Mouse (Mus musculus) embryonic stem cell, embryonic (primary cell): ENCODE data around the gene Nr2f1.
"Not testable (repeated sequence)": the region's sequence is repeated elsewhere in the genome, so short reads cannot be mapped to it uniquely, and the experiment has no call there.

Experiments used
- CTCF ChIA-PET, 4 experiments: fragments of 300-600 bp in 2 of 4; fragments of 350-600 bp in 2 of 4; sonication (Branson Sonifier 250); formaldehyde crosslinking; loops; one replicate each; lab custom pipeline; 2022; ENCODE audit warnings: inconsistent platforms in 2 of 4; lab: Charles Lee
- POLR2A ChIA-PET, 4 experiments: fragments of 300-600 bp in 2 of 4; fragments of 350-600 bp in 2 of 4; sonication (Branson Sonifier 250); formaldehyde crosslinking; loops; one replicate each; lab custom pipeline; 2022; ENCODE audit warnings: antibody characterized with exemption in 4 of 4, inconsistent platforms in 1 of 4; lab: Charles Lee

Gene Nr2f1

DNA sequence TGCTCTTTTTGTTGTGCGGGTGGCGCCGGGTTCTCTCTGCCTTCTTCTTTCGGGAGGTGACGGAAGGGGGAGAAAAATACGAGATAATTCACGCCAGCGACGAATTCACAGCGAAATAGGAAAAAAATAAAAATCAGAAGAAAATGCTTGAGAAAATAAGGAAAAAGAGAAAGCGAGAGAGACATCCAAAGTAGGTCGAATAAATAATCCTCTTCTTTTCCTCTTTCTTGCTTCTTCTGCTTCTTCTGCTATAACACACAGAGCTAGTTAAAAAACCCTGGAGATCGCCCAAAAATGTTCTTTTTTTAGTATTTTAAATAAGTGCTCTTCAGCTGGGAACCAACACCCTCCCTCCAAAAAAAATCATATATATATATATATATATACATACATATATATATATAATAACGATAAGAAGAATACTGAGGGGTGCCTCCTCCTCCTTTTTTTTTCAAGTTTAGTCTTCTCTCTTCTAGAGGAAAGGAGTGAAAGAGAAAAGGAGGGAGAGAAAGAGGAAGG, at the start of gene Nr2f1:
Gene Nr2f1 (minus strand): TSS at position 116 of the 519 bp plus-strand sequence.
- CTCF ChIA-PET: interaction anchor here in 2 of 4 experiments (0.6 to 1.3 kb wide), 4 partner anchors 10 to 262 kb away, joined by 3 to 5 read pairs (median 4); no protein-coding TSS in a partner anchor
- POLR2A ChIA-PET: interaction anchor here in 2 of 4 experiments (0.5 to 2.5 kb wide), 2 partner anchors 11 to 55 kb away, joined by 3 to 10 read pairs; no protein-coding TSS in a partner anchor

DNA sequence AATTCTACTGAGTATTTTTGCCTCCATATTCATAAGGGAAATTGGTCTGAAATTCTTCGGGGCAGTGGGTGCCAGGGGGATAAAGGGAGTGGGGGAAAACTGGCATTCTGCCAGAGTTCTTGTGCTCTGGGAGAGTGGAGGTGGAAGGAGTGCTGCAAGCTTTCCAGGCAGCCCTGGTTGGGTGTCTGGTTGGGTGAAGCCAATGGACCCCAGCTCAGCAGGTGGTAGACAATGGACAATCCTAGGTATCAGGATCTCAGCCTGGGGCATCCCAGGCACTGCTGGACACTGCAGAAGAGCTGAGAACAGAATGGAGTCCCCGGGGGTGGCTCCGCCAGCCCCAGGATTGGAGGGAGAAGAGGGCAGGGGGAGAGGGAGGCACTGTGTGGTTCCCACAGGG, 22.1 kb upstream of the Nr2f1 start:
- CTCF ChIA-PET: no interaction called here

DNA sequence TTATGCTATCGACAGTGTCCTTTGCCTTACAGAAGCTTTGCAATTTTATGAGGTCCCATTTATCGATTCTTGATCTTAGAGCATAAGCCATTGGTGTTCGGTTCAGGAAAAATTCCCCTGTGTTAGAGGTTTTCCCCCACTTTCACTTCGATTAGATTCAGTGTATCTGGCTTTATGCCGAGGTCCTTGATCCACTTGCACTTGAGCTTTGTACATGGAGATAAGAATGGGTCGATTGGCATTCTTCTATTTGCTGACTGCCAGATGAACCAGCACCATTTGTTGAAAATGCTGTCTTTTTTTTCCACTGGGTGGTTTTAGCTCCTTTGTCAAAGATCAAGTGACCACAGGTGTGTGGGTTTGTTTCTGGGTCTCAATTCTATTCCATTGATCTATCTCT, 20.7 kb upstream of the Nr2f1 start:
- CTCF ChIA-PET: not testable (repeated sequence)
- POLR2A ChIA-PET: interaction anchor here in 1 of 4 experiments (1.0 kb wide), 1 partner anchor 57 kb away, joined by 3 read pairs; no protein-coding TSS in a partner anchor

More for the DNA sequence above, 22.1 kb upstream of the Nr2f1 start:
- POLR2A ChIA-PET: interaction anchor here in 1 of 4 experiments (0.6 kb wide), 1 partner anchor 771 kb away, joined by 5 read pairs; no protein-coding TSS in a partner anchor

DNA sequence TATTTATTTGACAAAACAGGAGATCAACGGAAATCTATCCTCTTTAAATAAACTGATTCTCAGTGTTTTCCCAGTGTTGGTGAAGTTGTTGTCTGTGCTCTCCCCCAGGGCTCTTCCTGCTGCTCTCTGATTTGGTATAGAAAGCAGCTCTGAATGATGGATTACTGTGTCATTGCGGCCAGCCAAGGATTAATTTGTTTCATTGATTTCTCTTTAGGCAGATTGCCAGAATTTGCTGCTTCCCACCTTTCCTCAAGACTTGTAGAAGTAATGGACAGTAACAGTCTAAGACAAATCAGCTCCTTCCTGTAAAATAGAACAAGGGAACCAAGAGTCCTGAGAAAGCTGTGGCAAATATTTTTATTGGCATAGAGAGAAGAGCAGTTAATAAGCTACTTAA, 15.7 kb upstream of the Nr2f1 start:
- CTCF ChIA-PET: no interaction called here
- POLR2A ChIA-PET: no interaction called here

DNA sequence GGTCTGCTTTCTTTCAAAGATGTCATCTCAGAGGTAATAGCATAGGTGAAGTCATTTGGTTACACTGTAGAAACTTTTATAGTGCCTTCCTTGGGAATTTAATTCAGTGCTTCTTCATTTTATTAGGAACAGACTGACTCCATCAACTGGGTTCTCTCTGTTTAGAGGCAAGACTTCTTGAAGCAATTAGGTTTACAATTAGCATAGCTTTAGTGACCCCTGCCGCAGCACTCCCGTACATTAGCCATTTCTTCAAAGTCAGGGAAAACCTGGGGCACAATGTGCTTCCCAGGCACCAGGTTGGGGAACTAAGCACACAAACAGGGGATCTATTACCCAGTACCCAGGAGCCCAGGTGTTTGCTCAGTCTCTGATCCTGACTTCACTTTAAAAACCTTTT, 13.6 kb upstream of the Nr2f1 start:
- CTCF ChIA-PET: no interaction called here

DNA sequence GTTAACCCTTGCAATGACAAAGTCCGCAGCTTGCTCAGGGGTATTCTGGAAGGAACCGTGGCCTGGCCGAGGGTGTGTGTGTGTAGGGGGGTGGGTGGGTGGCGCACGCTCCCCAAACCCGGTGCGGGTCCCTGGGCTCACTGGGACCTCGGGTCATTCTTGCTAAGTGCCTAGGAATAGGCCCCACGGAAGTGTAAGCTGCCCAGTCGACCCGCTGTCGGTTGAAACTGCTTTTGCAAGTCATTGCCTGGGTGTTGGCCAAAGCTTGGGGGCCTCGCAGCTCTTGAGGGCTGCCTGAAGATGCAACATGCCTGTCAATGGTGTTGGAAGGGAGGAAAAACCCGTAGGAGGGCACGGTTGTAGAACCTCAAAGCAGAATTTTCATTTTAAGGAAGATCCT, 12.6 kb upstream of the Nr2f1 start:
- ChIA-PET POLR2A (no interaction called here), CTCF (no interaction called here)

More for the DNA sequence above, 13.6 kb upstream of the Nr2f1 start:
- POLR2A ChIA-PET: no interaction called here

DNA sequence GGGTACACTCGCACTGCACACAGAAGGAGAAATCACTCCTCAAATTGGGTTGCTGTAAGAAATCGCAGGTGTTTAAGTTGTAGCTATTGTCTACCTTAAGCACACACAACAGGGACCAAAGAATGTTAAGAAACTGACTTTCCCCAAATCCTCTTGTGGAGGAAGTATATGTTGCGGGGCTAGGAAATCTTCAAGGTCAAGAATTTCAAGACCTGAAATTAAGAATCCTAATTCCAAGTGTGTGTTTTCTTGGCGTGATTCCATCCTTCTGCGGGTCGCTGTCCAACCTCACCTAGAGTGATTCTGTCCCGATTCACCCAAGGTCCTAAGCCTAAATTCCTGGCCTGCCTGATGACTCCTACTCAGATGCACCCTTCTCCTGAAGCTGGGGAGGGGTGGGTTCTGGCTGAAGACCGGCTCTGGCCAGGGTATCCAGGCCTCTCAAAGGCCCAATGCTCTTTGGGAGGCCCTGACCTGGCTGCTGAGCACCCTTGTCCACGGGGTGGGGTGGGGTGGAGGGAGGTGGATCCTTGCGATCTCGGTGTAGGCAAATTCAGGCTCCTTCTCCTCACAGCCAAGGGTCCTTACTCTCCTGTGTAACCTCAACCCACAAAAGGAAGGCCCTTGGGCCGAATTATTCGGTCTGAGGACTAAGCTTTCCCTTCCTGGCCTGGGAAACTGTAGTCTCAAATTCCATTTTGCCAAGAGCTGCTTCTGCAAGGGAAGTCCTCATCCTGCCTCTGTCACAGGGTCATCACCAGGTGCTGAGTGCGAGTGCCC, 11.9 kb upstream of the Nr2f1 start:
- POLR2A ChIA-PET: interaction anchor here in 1 of 4 experiments (1.9 to 2.2 kb wide), 2 partner anchors 12 to 14 kb away, joined by 6 to 10 read pairs; partner anchors contain the start of gene Nr2f1
- CTCF ChIA-PET: no interaction called here

DNA sequence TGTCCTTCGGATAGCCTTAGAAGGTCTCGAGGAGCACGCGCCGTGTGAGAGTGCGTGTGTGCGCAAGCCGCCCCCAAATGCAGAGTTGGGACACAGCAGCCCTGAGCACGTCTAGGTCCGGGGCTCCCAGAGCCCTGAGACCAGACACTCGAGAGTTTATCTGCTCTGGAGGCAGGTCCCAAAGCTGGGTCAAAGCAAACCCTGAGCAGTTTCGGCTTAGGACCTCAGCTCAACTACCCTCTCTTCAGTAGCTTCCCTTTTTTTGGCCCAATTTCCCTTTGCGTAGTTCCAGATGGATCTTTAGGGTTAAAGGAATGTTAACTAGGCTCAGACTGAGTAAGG, 11.2 kb upstream of the Nr2f1 start:
- ChIA-PET POLR2A (interaction anchor here in 2 of 4 experiments (0.8 to 2.2 kb wide), 3 partner anchors 11 to 48 kb away, joined by 3 to 10 read pairs (median 6); partner anchors contain the start of gene Nr2f1 (in 1 of the 2)), CTCF (interaction anchor here in 2 of 4 experiments (0.6 to 1.3 kb wide), 2 partner anchors 12 to 885 kb away, joined by 4 read pairs; partner anchors contain the start of gene Nr2f1 (in 1 of the 2))

DNA sequence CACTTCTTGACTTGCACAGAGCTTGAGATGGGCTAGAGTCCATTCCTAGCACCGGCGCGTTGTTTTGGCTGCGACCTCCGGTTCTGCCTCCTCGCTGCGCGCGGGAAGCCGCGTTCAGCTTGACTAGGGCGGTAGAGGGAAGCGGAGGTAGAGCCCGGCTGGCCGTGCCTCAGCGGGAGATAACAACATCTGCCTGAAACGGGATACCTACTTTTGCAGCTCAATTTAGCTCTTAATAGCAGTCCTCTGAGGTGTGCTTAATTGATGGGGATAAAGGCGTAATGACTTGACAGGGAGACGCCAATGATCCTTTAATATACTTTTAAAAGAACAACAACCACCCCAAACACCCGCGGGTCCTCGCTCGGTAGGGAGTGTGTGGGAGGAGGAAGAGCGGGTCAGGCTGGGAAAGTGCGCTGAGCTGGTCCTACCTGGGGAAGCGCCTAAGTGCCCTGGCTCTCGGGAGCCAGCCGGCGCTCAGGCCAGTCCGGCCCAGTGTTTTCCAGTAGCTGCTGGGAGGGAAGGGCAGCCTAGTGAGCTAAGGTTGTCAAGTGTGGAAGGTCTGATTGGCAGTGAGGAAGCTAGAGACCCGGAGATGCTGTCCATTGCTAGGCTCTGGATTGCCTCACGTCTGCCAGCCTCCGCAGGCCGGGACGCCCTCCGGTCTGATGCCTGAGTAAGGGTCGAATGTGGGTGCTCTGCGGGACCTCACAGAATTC, 10.6 kb upstream of the Nr2f1 start:
- CTCF ChIA-PET: interaction anchor here in 3 of 4 experiments (0.6 to 1.3 kb wide), 3 partner anchors 11 to 884 kb away, joined by 4 read pairs; partner anchors contain the start of gene Nr2f1 (in 1 of the 3)
- POLR2A ChIA-PET: interaction anchor here in 3 of 4 experiments (0.6 to 2.2 kb wide), 5 partner anchors 11 to 47 kb away, joined by 3 to 10 read pairs (median 6); partner anchors contain the start of gene Nr2f1 (in 1 of the 3)

DNA sequence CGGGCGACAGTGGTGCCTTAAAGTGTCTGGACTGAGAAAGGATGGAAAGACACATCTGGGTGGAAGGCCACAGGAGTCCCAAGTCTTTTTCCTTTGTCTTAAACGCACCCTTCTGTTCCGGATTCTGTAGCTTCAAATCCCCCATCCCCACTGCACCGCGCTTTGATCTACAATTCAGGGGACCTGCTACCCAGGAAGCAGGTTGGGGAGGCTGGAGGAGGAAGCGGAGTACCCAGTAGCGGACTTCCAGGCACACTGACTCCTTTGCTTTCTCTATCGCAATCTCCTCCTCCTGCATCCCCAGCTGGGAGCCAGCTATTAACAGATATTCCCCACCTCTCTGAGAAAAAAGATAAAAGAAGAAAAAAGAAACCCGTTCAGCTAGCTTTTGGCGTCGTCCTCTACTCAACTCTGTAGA, 10.1 kb upstream of the Nr2f1 start:
- ChIA-PET CTCF (interaction anchor here in 2 of 4 experiments (0.6 to 1.3 kb wide), 2 partner anchors 11 to 12 kb away, joined by 4 read pairs; partner anchors contain the start of gene Nr2f1 (in 1 of the 2)), POLR2A (interaction anchor here in 1 of 4 experiments (1.9 to 2.2 kb wide), 3 partner anchors 10 to 15 kb away, joined by 6 to 10 read pairs (median 7); partner anchors contain the start of gene Nr2f1)

DNA sequence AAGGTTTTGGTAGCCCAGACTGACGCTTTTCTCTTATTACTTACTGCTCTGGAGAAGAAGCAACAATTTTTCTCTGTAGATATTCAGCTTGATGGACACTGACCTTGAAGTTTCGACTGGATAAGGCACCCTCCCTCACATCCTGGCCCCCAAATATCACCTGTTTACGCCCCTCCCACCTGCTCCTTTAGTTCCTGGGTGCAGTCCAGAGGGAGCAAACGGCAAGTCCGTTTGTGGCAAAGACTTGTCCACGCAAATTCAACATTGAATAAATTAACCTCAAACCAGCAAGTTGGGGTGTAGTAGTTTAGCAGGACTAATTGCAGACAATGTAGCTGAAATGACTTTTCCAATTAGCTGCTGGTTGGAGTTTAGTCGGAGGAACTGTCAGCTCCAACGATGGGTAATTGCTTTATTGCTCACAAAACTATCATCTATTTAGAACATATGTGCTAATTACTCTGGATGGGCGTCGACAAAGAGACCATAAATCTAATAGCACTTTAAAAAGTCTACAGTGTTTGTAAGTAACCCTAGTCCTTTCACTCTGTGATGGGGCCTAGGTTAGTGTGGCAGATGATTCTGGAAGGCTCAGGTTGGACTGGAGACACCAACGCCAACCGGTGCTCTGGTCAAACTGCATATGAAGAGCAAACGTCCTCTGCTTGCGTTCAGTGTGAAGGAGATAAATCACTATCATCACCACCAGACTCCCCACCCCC, 9.3 kb upstream of the Nr2f1 start:
- CTCF ChIA-PET: no interaction called here
- POLR2A ChIA-PET: interaction anchor here in 2 of 4 experiments (0.6 to 1.9 kb wide), 2 partner anchors 14 to 1439 kb away, joined by 3 to 7 read pairs; no protein-coding TSS in a partner anchor

DNA sequence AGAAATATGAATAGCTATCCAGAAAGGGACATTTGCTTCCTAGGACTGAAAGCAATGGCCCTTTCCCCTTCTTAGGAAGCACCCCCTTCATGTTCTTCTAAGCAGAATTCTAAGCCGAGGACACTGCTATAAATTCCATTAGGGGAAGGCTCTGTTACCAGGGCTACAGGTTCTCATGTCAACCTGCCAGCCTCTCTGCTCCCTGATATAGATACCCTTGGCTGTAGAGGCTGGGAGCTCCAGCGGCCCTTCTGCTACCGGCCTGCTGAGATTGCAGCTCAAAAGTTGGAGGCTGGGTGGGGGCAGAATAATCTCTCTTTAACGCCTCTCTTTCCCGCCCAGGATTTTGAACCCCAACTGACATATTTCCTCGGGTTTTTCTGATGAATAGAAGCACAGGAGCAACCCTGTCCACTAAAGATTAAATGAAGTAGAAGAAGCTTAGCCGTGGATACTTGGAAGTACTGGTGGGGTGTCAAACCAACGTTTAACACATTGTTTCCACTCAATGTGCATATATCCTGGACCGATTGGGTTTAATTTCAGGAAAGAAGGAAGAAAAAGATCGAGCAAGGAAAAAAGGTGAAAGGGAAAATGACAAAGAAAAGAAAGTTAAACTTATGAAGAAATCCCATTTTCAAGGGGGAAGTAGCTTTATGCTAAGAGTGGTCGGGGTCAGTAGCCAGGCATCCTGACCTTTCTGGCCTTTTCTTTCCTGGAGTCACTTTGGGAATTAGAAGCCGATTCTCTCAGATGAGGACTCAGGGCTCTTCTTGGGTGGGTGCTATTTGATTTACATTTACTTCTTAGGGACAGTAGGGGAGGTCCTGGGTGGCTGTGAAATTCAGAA, 8.5 kb upstream of the Nr2f1 start:
- CTCF ChIA-PET: no interaction called here
- POLR2A ChIA-PET: interaction anchor here in 2 of 4 experiments (0.6 to 1.9 kb wide), 3 partner anchors 14 to 1438 kb away, joined by 3 to 7 read pairs (median 3); no protein-coding TSS in a partner anchor

DNA sequence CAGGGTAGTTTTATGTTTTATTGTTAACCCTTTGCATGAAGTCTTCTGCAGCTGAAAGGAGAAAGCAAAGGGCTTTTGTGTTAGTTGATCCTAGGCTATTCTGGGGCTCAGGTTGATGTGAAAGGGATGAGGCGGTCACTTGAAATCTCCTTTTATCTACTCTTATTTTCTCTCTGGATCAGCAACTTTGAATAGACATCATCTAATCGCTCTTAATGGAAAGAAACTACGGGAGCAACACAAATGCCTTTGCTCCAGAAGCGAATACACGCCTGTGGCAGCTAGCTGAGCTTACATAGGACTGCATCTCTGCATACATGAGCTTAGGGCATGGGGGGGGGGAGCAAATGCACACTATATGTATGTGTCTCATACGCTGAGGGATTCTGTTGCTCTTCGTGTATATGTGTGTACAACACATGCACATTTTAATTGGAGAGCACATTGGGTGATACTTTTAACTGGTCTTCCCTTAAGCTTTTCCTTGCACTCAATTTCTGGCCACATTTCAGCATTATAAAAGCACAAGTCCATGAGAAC, 7.4 kb upstream of the Nr2f1 start:
- POLR2A ChIA-PET: no interaction called here
- CTCF ChIA-PET: interaction anchor here in 1 of 4 experiments (0.6 kb wide), 1 partner anchor 287 kb away, joined by 3 read pairs; no protein-coding TSS in a partner anchor

DNA sequence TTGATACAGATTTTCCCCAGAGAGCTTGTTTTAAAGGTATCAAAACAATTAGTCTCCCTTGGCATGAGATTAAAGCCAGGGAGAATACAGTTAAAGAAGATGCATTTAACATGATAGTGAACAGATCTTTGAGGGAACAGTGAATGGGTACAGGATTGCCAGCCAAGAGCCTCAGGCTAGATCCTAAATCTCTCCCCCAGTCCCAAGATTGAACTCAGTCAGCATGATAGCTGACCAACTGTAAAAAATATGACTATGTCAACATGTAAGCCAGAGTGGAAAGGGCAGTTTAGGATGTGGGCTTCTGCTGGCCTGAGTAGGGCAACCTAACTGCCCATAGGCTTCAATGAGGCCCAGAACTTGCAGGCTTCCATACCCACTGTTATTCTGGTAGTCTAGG, 5.9 kb upstream of the Nr2f1 start:
- CTCF ChIA-PET: interaction anchor here in 1 of 4 experiments (0.7 kb wide), 1 partner anchor 29 kb away, joined by 3 read pairs; no protein-coding TSS in a partner anchor
- POLR2A ChIA-PET: interaction anchor here in 1 of 4 experiments (1.8 kb wide), 1 partner anchor 13 kb away, joined by 4 read pairs; no protein-coding TSS in a partner anchor

DNA sequence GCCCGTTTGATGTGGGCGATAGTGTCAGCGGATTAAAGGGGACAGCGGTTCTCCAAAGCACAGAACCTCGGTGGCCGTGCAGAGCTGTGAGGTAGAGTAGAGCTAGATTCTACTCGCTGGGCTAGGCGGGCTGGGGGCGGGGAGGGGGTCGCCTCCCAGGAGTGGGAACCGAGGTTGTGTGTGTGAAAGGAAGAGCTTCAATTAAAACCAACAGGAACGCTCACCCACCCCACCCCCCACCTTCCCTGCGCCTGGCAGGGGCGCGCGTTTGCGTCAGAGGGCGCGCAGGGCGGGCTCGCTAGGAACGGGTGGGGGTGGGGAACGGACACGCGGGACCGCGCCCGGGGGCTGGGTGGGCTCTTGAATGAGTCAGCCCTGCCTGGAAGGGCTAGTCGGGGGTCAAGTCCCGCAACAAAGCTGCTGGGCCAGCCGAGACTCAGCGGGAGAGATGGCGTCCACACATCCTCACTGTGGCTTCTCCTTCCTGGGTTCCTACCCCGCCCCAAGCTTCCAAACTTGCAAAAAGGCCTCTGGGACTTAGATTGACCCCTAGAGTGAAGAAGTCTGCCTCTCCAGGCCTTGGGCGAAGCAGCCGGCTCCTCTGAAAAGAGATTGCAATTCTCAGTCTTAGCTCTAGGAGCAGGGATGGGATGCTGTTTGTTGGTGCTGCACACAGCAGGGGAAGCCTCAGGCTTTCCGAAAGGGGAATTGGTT, 3.9 kb upstream of the Nr2f1 start:
- POLR2A ChIA-PET: interaction anchor here in 3 of 4 experiments (0.6 to 2.1 kb wide), 4 partner anchors 9 to 118 kb away, joined by 3 to 8 read pairs (median 4); no protein-coding TSS in a partner anchor
- CTCF ChIA-PET: interaction anchor here in 2 of 4 experiments (0.6 to 1.2 kb wide), 4 partner anchors 10 to 78 kb away, joined by 3 to 5 read pairs (median 4); no protein-coding TSS in a partner anchor
